Mouse (Mus musculus): ENCODE measurements around the gene Pprc1.

GRCm38 (mm10) chr19:46103437-46104186, 58.9 kb downstream of the Pprc1 start:
- TF ChIP-seq CTCF (IDR thresholded peaks at IDR 0.05; ENCODE audit: borderline replicate concordance, control insufficient read depth, extremely low read depth, insufficient read depth, low read length, poor library complexity) = no peak
- no peak for TF ChIP-seq POLR2A (IDR thresholded peaks at IDR 0.05; ENCODE audit: control insufficient read depth, extremely low read depth, insufficient read depth, low read length, poor library complexity)
